Mouse (Mus musculus): Measurements from ENCODE around the gene Bpifc. TPM values are rescaled to one million over a fixed set of nuclear protein-coding genes. Genes with fewer than 3 reads are reported as not detected.

Bpifc gene
- polyA plus RNA-seq, 1 experiment from 2014 or later: not detected

- Histone ChIP-seq H3K9me3 (no peaks in the 10 kb centered on the region), H3K36me3 (no peaks in the 10 kb centered on the region), H3K4me2 (no peak overlapping the region), H3K4me1 (peaks cover 9% of the 10 kb centered on the region), H3K27ac (replicated peaks) (no peak overlapping the region), H3K27me3 (replicated peaks) (peaks cover 7% of the 10 kb centered on the region), H3K4me3 (no peak overlapping the region), H3K9ac (no peak overlapping the region)
- 76% methylated on average over 7 of the region's 7 CpGs for WGBS
- ATAC-seq (ENCODE audit: extremely low read depth, insufficient number of reproducible peaks, low FRiP score, low TSS enrichment): no peak
Observed at GRCm38 (mm10) chr10:86017781-86018180, 6.1 kb upstream of the Bpifc start.

- Histone ChIP-seq H3K27me3 (replicated peaks) (peaks cover 9% of the 10 kb centered on the region; the same call in 1 of the 2 replicates), H3K9me3 (no peaks in the 10 kb centered on the region), H3K4me3 (no peak overlapping the region), H3K9ac (no peak overlapping the region), H3K4me2 (no peak overlapping the region), H3K4me1 (no peaks in the 10 kb centered on the region), H3K36me3 (no peaks in the 10 kb centered on the region), H3K27ac (replicated peaks) (no peak overlapping the region)
- no peak for ATAC-seq (ENCODE audit: extremely low read depth, insufficient number of reproducible peaks, low FRiP score, low TSS enrichment)
- 68% methylated on average over 2 of the region's 2 CpGs for WGBS
Observed at GRCm38 (mm10) chr10:86011172-86011571, 523 bp downstream of the Bpifc start.

- Histone ChIP-seq H3K9ac (no peak overlapping the region), H3K4me3 (no peak overlapping the region), H3K27me3 (replicated peaks) (peaks cover 5% of the 10 kb centered on the region; the same call in 1 of the 2 replicates), H3K9me3 (no peaks in the 10 kb centered on the region), H3K4me1 (no peaks in the 10 kb centered on the region), H3K4me2 (no peak overlapping the region), H3K27ac (replicated peaks) (no peak overlapping the region), H3K36me3 (no peaks in the 10 kb centered on the region)
- no peak for ATAC-seq (ENCODE audit: extremely low read depth, insufficient number of reproducible peaks, low FRiP score, low TSS enrichment)
- 56% methylated on average over 6 of the region's 6 CpGs for WGBS
Observed at GRCm38 (mm10) chr10:86010636-86011035, 1.1 kb downstream of the Bpifc start.

- WGBS: 75% methylated on average over 2 of the region's 2 CpGs
Observed at GRCm38 (mm10) chr10:86009688-86010087, 2.0 kb downstream of the Bpifc start.

GRCm38 (mm10) chr10:86006455-86006854 lies 5.2 kb downstream of the Bpifc start:
- Histone ChIP-seq H3K27me3 (replicated peaks) (peaks cover 9% of the 10 kb centered on the region; the same call in 1 of the 2 replicates), H3K9me3 (no peaks in the 10 kb centered on the region), H3K27ac (replicated peaks) (no peak overlapping the region), H3K4me2 (no peak overlapping the region), H3K9ac (no peak overlapping the region), H3K4me1 (no peaks in the 10 kb centered on the region), H3K4me3 (no peak overlapping the region), H3K36me3 (no peaks in the 10 kb centered on the region)
- WGBS: 69% methylated on average over 5 of the region's 5 CpGs
- no peak for ATAC-seq (ENCODE audit: extremely low read depth, insufficient number of reproducible peaks, low FRiP score, low TSS enrichment)

More at GRCm38 (mm10) chr10:86009688-86010087, 2.0 kb downstream of the Bpifc start:
- Histone ChIP-seq H3K27me3 (replicated peaks) (peaks cover 5% of the 10 kb centered on the region; the same call in 1 of the 2 replicates), H3K27ac (replicated peaks) (no peak overlapping the region), H3K9ac (no peak overlapping the region), H3K9me3 (no peaks in the 10 kb centered on the region), H3K4me2 (no peak overlapping the region), H3K36me3 (no peaks in the 10 kb centered on the region), H3K4me3 (no peak overlapping the region), H3K4me1 (no peaks in the 10 kb centered on the region)
- no peak for ATAC-seq (ENCODE audit: extremely low read depth, insufficient number of reproducible peaks, low FRiP score, low TSS enrichment)

- Histone ChIP-seq H3K9me3 (no peaks in the 10 kb centered on the region), H3K4me3 (no peak overlapping the region), H3K9ac (no peak overlapping the region), H3K4me1 (peaks cover 5% of the 10 kb centered on the region; the same call in 1 of the 2 replicates), H3K27me3 (replicated peaks) (peaks cover 4% of the 10 kb centered on the region; the same call in 1 of the 2 replicates), H3K27ac (replicated peaks) (no peak overlapping the region), H3K36me3 (no peaks in the 10 kb centered on the region), H3K4me2 (no peak overlapping the region)
- WGBS: 84% methylated on average over 4 of the region's 4 CpGs
- no peak for ATAC-seq (ENCODE audit: extremely low read depth, insufficient number of reproducible peaks, low FRiP score, low TSS enrichment)
Observed at GRCm38 (mm10) chr10:86000447-86000846, 11.2 kb downstream of the Bpifc start.

- no peaks in the 10 kb centered on the region for H3K27me3 ChIP-seq (replicated peaks)
- H3K4me2 ChIP-seq: no peak overlapping the region
- H3K9me3 ChIP-seq: no peaks in the 10 kb centered on the region
- no peak overlapping the region for H3K9ac ChIP-seq
- H3K4me3 ChIP-seq: no peak overlapping the region
- no peak for ATAC-seq (ENCODE audit: extremely low read depth, insufficient number of reproducible peaks, low FRiP score, low TSS enrichment)
- H3K36me3 ChIP-seq: no peaks in the 10 kb centered on the region
- H3K27ac ChIP-seq (replicated peaks): no peak overlapping the region
- H3K4me1 ChIP-seq: peaks cover 5% of the 10 kb centered on the region; the same call in 1 of the 2 replicates
- WGBS: 66% methylated on average over 5 of the region's 5 CpGs
Observed at GRCm38 (mm10) chr10:85994543-85995104, 17.1 kb downstream of the Bpifc start.

GRCm38 (mm10) chr10:85993836-85994235 lies 17.9 kb downstream of the Bpifc start:
- Histone ChIP-seq H3K4me2 (no peak overlapping the region), H3K27me3 (replicated peaks) (no peaks in the 10 kb centered on the region), H3K4me3 (no peak overlapping the region), H3K9ac (no peak overlapping the region), H3K4me1 (peaks cover 5% of the 10 kb centered on the region; the same call in 1 of the 2 replicates), H3K36me3 (no peaks in the 10 kb centered on the region), H3K9me3 (no peaks in the 10 kb centered on the region), H3K27ac (replicated peaks) (no peak overlapping the region)
- 79% methylated on average over 9 of the region's 9 CpGs for WGBS
- no peak for ATAC-seq (ENCODE audit: extremely low read depth, insufficient number of reproducible peaks, low FRiP score, low TSS enrichment)

GRCm38 (mm10) chr10:85992412-85992811 lies 19.3 kb downstream of the Bpifc start:
- 72% methylated on average over 4 of the region's 4 CpGs for WGBS
- Histone ChIP-seq H3K36me3 (no peaks in the 10 kb centered on the region), H3K4me2 (no peak overlapping the region), H3K4me1 (peaks cover 5% of the 10 kb centered on the region; the same call in 1 of the 2 replicates), H3K27me3 (replicated peaks) (no peaks in the 10 kb centered on the region), H3K9me3 (no peaks in the 10 kb centered on the region), H3K9ac (no peak overlapping the region), H3K4me3 (no peak overlapping the region), H3K27ac (replicated peaks) (no peak overlapping the region)
- no peak for ATAC-seq (ENCODE audit: extremely low read depth, insufficient number of reproducible peaks, low FRiP score, low TSS enrichment)

GRCm38 (mm10) chr10:85989412-85990115 lies 22.1 kb downstream of the Bpifc start:
- H3K36me3 ChIP-seq: no peaks in the 10 kb centered on the region
- H3K27me3 ChIP-seq (replicated peaks): no peaks in the 10 kb centered on the region
- no peak overlapping the region for H3K4me3 ChIP-seq
- H3K9me3 ChIP-seq: no peaks in the 10 kb centered on the region
- H3K27ac ChIP-seq (replicated peaks): no peak overlapping the region
- 67% methylated on average over 6 of the region's 6 CpGs for WGBS
- H3K4me2 ChIP-seq: no peak overlapping the region
- ATAC-seq (ENCODE audit: extremely low read depth, insufficient number of reproducible peaks, low FRiP score, low TSS enrichment): no peak
- H3K4me1 ChIP-seq: no peaks in the 10 kb centered on the region
- H3K9ac ChIP-seq: no peak overlapping the region

GRCm38 (mm10) chr10:85972915-85973314 lies 38.8 kb downstream of the Bpifc start:
- Histone ChIP-seq H3K27ac (replicated peaks) (no peak overlapping the region), H3K4me1 (no peaks in the 10 kb centered on the region), H3K27me3 (replicated peaks) (0 out of 2 replicates have a peak, but pooled peaks cover under 1% of the 10 kb centered on the region), H3K9ac (no peak overlapping the region), H3K36me3 (no peaks in the 10 kb centered on the region), H3K9me3 (no peaks in the 10 kb centered on the region), H3K4me3 (no peak overlapping the region), H3K4me2 (no peak overlapping the region)
- ATAC-seq (ENCODE audit: extremely low read depth, insufficient number of reproducible peaks, low FRiP score, low TSS enrichment): no peak
- 65% methylated on average over 4 of the region's 4 CpGs for WGBS

GRCm38 (mm10) chr10:85971826-85972225 lies 39.9 kb downstream of the Bpifc start:
- Histone ChIP-seq H3K9me3 (no peaks in the 10 kb centered on the region), H3K4me1 (no peaks in the 10 kb centered on the region), H3K9ac (no peak overlapping the region), H3K36me3 (no peaks in the 10 kb centered on the region), H3K4me2 (no peak overlapping the region), H3K4me3 (no peak overlapping the region), H3K27me3 (replicated peaks) (peaks cover 9% of the 10 kb centered on the region; the same call in 1 of the 2 replicates), H3K27ac (replicated peaks) (no peak overlapping the region)
- WGBS: 73% methylated on average over 9 of the region's 9 CpGs
- no peak for ATAC-seq (ENCODE audit: extremely low read depth, insufficient number of reproducible peaks, low FRiP score, low TSS enrichment)
